Mouse (Mus musculus): ENCODE measurements around the gene Rhox6.

DNA sequence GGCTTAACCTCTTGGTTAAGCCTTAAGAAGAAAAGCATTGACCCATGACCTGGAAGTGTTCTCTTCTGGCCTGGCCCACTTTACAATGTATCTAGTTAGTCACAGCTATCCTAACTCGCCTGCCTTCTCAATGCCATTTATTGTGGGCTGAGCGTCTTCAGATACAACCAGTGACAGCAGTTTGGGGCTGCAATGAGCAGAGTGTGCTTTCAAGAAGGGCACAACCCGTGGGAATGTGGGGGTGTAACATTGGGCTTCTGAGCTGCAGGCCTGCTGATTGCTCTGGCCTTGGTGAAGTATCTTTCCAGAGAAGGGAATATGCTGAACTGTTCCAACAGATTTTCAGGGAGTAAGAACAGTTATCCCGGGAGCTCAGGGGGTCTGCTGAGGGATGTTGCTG lies 52.1 kb downstream of the Rhox6 start, which contains the start of gene Rhox8:
- no peak for TF ChIP-seq USF1 (IDR thresholded peaks at IDR 0.05; ENCODE audit: low read depth)
- TF ChIP-seq CTCF (IDR thresholded peaks at IDR 0.05; ENCODE audit: control insufficient read depth, insufficient read depth, insufficient read length) = no peak
- TF ChIP-seq FOSL1 (IDR thresholded peaks at IDR 0.05; ENCODE audit: insufficient read depth, low read length, poor library complexity, severe bottlenecking) = no peak
